Comparison of ENCODE assay signal across 19 mouse cellular contexts in the genomic region with DNA sequence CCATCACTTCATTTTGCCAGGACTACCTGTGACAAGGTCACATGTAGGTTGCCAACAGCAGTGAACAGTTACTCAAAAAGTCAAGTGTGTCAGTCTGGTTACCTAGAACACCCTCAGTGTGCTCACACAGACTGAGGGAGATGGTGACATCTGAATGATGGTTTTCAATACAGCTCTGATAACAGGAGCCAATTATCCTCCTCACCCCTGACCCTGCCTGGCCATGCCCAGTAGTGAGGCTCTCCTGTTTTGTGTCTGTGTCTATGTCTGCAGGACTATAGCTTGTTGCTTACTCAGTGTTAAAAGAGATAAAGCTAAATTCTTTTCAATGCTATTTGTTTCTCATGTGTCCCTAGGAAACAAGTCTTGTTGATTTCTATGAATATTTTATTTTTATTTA.
"Had no signal": no experiment of that assay in that cellular context is flagged by ENCODE, and none has a peak within 500 bp of the region (broad histone marks: within the 10 kb centered on the region; RNA-seq: fewer than 3 reads in every experiment).

No protein-coding gene starts in this region.

- H3K27me3 ChIP-seq: kidney, embryonic 15.5 days; liver, embryonic 13.5 days; neural tube, embryonic 12.5 days; neural tube, embryonic 15.5 days had no signal

- H3K9ac ChIP-seq: kidney, embryonic 15.5 days; liver, embryonic 13.5 days; neural tube, embryonic 12.5 days; neural tube, embryonic 15.5 days had no signal

- H3K27ac ChIP-seq: kidney, embryonic 15.5 days; left cerebral cortex, adult 2 months; liver, embryonic 13.5 days; neural tube, embryonic 12.5 days; neural tube, embryonic 15.5 days; stomach, postnatal 0 days had no signal

- H3K36me3 ChIP-seq: kidney, embryonic 15.5 days; liver, embryonic 13.5 days; neural tube, embryonic 12.5 days; neural tube, embryonic 15.5 days had no signal

- H3K4me3 ChIP-seq: kidney, embryonic 15.5 days; left cerebral cortex, adult 2 months; liver, embryonic 13.5 days; neural tube, embryonic 12.5 days; neural tube, embryonic 15.5 days had no signal

- H3K9me3 ChIP-seq: kidney, embryonic 15.5 days; liver, embryonic 13.5 days; neural tube, embryonic 12.5 days; neural tube, embryonic 15.5 days had no signal

- DNase-seq: kidney, adult 8-10 months; kidney, postnatal 10 days; kidney, postnatal 36 days; layer of hippocampus, postnatal 36 days; liver, embryonic 13.5 days; lung, adult 2 months; lung, postnatal 14 days; lung, postnatal 4 days; right cerebral cortex, adult 18-20 months; right cerebral cortex, postnatal 14 days; right cerebral cortex, postnatal 4 days; thymus, adult 2 months; thymus, postnatal 14 days; thymus, postnatal 4 days had no signal

- H3K4me1 ChIP-seq: kidney, embryonic 15.5 days; liver, embryonic 13.5 days; neural tube, embryonic 12.5 days; neural tube, embryonic 15.5 days had no signal

- H3K4me2 ChIP-seq: kidney, embryonic 15.5 days; liver, embryonic 13.5 days; neural tube, embryonic 12.5 days; neural tube, embryonic 15.5 days had no signal
